Mouse (Mus musculus) heart, embryonic 11.5 days (tissue): ENCODE data around the gene Cyp4a30b. TPM values are rescaled to one million over a fixed set of nuclear protein-coding genes. Genes with fewer than 3 reads are reported as not detected.
"Not testable (repeated sequence)": the region's sequence is repeated elsewhere in the genome, so short reads cannot be mapped to it uniquely, and the experiment has no call there.

Source experiments
- ATAC-seq: fragments of 200-750 bp; cut with Nextera tagmentation; replicated peaks from 2 replicates; pipeline ENCODE4 v1.8.0; 2017; ENCODE audit warnings: moderate library complexity; ENCODE audit not compliant: insufficient number of reproducible peaks, low FRiP score, low TSS enrichment
- H3K27ac ChIP-seq: fragments of 300-500 bp; sonication (generic); 2 replicates; pipeline ENCODE4 v1.5.1; 2014; ENCODE audit warnings: mild to moderate bottlenecking, low read depth, low read length
- H3K27me3 ChIP-seq: fragments of 300-500 bp; sonication (generic); 2 replicates; pipeline ENCODE4 v1.6.1; 2014; ENCODE audit warnings: mild to moderate bottlenecking, low read length, mixed read lengths; ENCODE audit not compliant: control insufficient read depth, insufficient read depth
- H3K36me3 ChIP-seq: fragments of 300-500 bp; sonication (generic); 2 replicates; pipeline ENCODE4 v1.6.1; 2014; ENCODE audit warnings: mild to moderate bottlenecking, low read length, moderate library complexity, mixed read lengths; ENCODE audit not compliant: control insufficient read depth, insufficient read depth
- H3K4me1 ChIP-seq: fragments of 300-500 bp; sonication (generic); 2 replicates; pipeline ENCODE4 v1.6.1; 2014; ENCODE audit warnings: low read length; ENCODE audit not compliant: control insufficient read depth, insufficient read depth
- H3K4me2 ChIP-seq: fragments of 300-500 bp; sonication (generic); 2 replicates; pipeline ENCODE4 v1.6.1; 2014; ENCODE audit warnings: mild to moderate bottlenecking, moderate library complexity
- H3K4me3 ChIP-seq: fragments of 300-500 bp; sonication (generic); 2 replicates; pipeline ENCODE4 v1.5.1; 2014; ENCODE audit warnings: low read depth, low read length
- H3K9ac ChIP-seq: fragments of 300-500 bp; sonication (generic); 2 replicates; pipeline ENCODE4 v1.6.1; 2014; ENCODE audit warnings: mild to moderate bottlenecking, low read depth, low read length, moderate library complexity
- H3K9me3 ChIP-seq: fragments of 300-500 bp; sonication (generic); replicated peaks from 2 replicates; pipeline ENCODE4 v1.6.1; 2016; ENCODE audit warnings: low read length; ENCODE audit not compliant: control insufficient read depth
- WGBS: fragments of 180-500 bp; shearing (Covaris S2); extraction: QIAGEN DNeasy Blood & Tissue Kit; methylation state at CpG from one replicate; pipeline ENCODE4 v1.1.7; 2014; ENCODE audit not compliant: insufficient replicate concordance; 5-methylcytosine and 5-hydroxymethylcytosine counted together
- polyA plus RNA-seq: library from polyadenylated mRNA; unstranded; fragments of >200 nt; fragmentation: Nextera tagmentation; extraction: Ambion mirVana; gene quantifications from 2 replicates; pipeline ENCODE4 v1.2.1, GENCODE M21; 2014

Gene Cyp4a30b
- polyA plus RNA-seq, 1 experiment from 2014 or later = not detected

DNA sequence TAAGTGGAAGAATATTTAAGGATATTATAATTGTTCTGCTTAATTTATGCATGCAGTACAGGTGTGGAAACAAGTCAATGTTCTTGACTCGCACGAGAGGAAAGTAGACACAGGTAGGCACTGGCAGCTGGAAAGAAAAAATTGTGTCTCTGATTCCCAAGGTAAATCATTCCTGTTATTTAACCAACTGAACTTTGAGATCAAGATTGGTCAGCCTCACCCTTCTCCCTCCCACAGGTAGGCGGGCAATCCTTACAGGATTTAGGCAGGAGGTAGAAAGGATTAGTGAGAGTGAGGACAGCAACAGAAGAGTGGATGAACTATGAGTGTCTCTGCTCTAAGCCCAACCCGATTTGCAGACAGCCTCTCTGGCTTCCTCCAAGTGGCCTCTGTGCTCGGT lies 65.6 kb downstream of the Cyp4a30b start, which contains the start of gene Cyp4a10:
Gene Cyp4a10, plus strand, starts transcription at position 265 of the 400 bp plus-strand sequence.
- not testable (repeated sequence) for H3K36me3 ChIP-seq, H3K27ac ChIP-seq, H3K4me1 ChIP-seq, H3K9me3 ChIP-seq, H3K9ac ChIP-seq, H3K4me2 ChIP-seq, H3K27me3 ChIP-seq, ATAC-seq, H3K4me3 ChIP-seq
- WGBS = 77% methylated on average over 5 of the region's 5 CpGs

DNA sequence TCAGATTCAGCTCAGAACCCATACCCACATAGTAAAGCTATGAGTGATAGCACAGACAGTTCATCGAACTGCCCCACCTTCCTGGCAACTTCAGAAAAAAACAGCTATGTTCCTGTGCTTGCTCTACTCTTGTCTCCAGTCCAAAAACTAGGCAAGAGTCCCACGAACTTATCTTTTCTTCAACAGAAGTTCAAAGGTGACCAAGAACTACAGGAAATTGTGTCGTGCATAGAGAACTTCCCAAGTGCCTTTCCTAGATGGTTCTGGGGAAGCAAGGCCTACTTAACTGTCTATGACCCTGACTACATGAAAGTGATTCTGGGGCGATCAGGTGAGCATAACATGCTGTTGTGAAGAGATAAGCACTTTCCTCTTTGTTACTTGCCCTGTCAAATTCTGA lies 67.0 kb downstream of the Cyp4a30b start:
- no peaks in the 10 kb centered on the region for H3K36me3 ChIP-seq
- no peak overlapping the region for H3K4me3 ChIP-seq
- H3K27me3 ChIP-seq = no peaks in the 10 kb centered on the region
- H3K27ac ChIP-seq = no peak overlapping the region
- no peak for ATAC-seq
- no peak overlapping the region for H3K4me2 ChIP-seq
- H3K9ac ChIP-seq = no peak overlapping the region
- H3K4me1 ChIP-seq = no peaks in the 10 kb centered on the region
- no peaks in the 10 kb centered on the region for H3K9me3 ChIP-seq
- WGBS = 51% methylated on average over 4 of the region's 4 CpGs

Other genes starting within 250 kb of the Cyp4a30b start
- not detected in 2 replicates for gene Cyp4a29, start 210.5 kb upstream of the Cyp4a30b start, polyA plus RNA-seq
- gene Cyp4a12a, start 153.6 kb upstream of the Cyp4a30b start, polyA plus RNA-seq = not detected in 2 replicates
- not detected in 2 replicates for gene Cyp4a12b, start 41.0 kb upstream of the Cyp4a30b start, polyA plus RNA-seq
- not detected in 2 replicates for gene Cyp4a14, start 43.5 kb downstream of the Cyp4a30b start, polyA plus RNA-seq
- gene Cyp4a10, start 65.7 kb downstream of the Cyp4a30b start, polyA plus RNA-seq = not detected in 2 replicates
- gene Cyp4a31, start 111.0 kb downstream of the Cyp4a30b start, polyA plus RNA-seq = not detected in 2 replicates
- not detected in 2 replicates for gene Cyp4a32, start 148.4 kb downstream of the Cyp4a30b start, polyA plus RNA-seq
- gene Cyp4b1, start 195.1 kb downstream of the Cyp4a30b start, polyA plus RNA-seq = 0.53 and 0.83 TPM in 2 replicates